Mouse (Mus musculus) lung, embryonic 14.5 days (tissue): Measurements from ENCODE around the gene Lhx8. TPM values are rescaled to one million over a fixed set of nuclear protein-coding genes. Genes with fewer than 3 reads are reported as not detected.

Experiments used
- ATAC-seq: fragments of 200-750 bp; cut with Nextera tagmentation; 2 replicates; pipeline ENCODE4 v1.8.0; 2017; ENCODE audit warnings: mild to moderate bottlenecking, moderate TSS enrichment, moderate library complexity; ENCODE audit not compliant: insufficient read depth
- DNase-seq: peaks from one replicate; pipeline ENCODE4 v3.0.0-alpha.2; 2015
- H3K27ac ChIP-seq: fragments of 300-500 bp; sonication (generic); 2 replicates; pipeline ENCODE4 v1.5.1; 2014; ENCODE audit warnings: low read depth, mild to moderate bottlenecking, moderate library complexity
- H3K27me3 ChIP-seq: fragments of 300-500 bp; sonication (generic); 2 replicates; pipeline ENCODE4 v1.6.1; 2014; ENCODE audit warnings: low read length, control low read depth; ENCODE audit not compliant: insufficient read depth
- H3K36me3 ChIP-seq: fragments of 300-500 bp; sonication (generic); 2 replicates; pipeline ENCODE4 v1.6.1; 2014; ENCODE audit warnings: control low read depth; ENCODE audit not compliant: insufficient read depth
- H3K4me1 ChIP-seq: fragments of 300-500 bp; sonication (generic); 2 replicates; pipeline ENCODE4 v1.6.1; 2014; ENCODE audit warnings: antibody characterized with exemption, control low read depth; ENCODE audit not compliant: insufficient read depth
- H3K4me2 ChIP-seq: fragments of 300-500 bp; sonication (generic); 2 replicates; pipeline ENCODE4 v1.6.1; 2014; ENCODE audit warnings: mild to moderate bottlenecking
- H3K4me3 ChIP-seq: fragments of 300-500 bp; sonication (generic); 2 replicates; pipeline ENCODE4 v1.5.1; 2014; ENCODE audit warnings: low read depth, low read length
- H3K9ac ChIP-seq: fragments of 300-500 bp; sonication (generic); 2 replicates; pipeline ENCODE4 v1.6.1; 2014
- H3K9me3 ChIP-seq: fragments of 300-500 bp; sonication (generic); 2 replicates; pipeline ENCODE4 v1.6.1; 2016; ENCODE audit warnings: low read depth, low read length, control low read depth
- CTCF ChIP-seq: IDR thresholded peaks from 2 replicates; pipeline ENCODE4 v1.5.1; 2016; ENCODE audit warnings: antibody characterized with exemption, low read depth
- WGBS: fragments of 180-500 bp; shearing (Covaris S2); extraction: QIAGEN DNeasy Blood & Tissue Kit; methylation state at CpG from one replicate; pipeline ENCODE4 v1.1.7; 2014; 5-methylcytosine and 5-hydroxymethylcytosine counted together
- polyA plus RNA-seq: library from polyadenylated mRNA; unstranded; fragments of >200 nt; fragmentation: Nextera tagmentation; extraction: Ambion mirVana; gene quantifications from 2 replicates; pipeline ENCODE4 v1.2.1, GENCODE M21; 2014

Gene Lhx8
- polyA plus RNA-seq, 1 experiment from 2014 or later: not detected

GRCm38 (mm10) chr3:154340294-154340914 is 9.9 kb upstream of the Lhx8 start:
- no peaks in the 10 kb centered on the region for H3K9me3 ChIP-seq
- DNase-seq (peak; percentile 74), ATAC-seq (peak; percentile 57; the same call in 1 of the 2 replicates)
- no peak overlapping the region for H3K4me3 ChIP-seq
- WGBS: 30% methylated on average over 13 of the region's 13 CpGs
- H3K4me2 ChIP-seq: no peak overlapping the region
- no peaks in the 10 kb centered on the region for H3K36me3 ChIP-seq
- H3K27me3 ChIP-seq: peaks cover 23% of the 10 kb centered on the region
- H3K4me1 ChIP-seq: no peaks in the 10 kb centered on the region
- no peak for TF ChIP-seq CTCF
- no peak overlapping the region for H3K9ac ChIP-seq
- no peak overlapping the region for H3K27ac ChIP-seq

GRCm38 (mm10) chr3:154339649-154340260 is 9.3 kb upstream of the Lhx8 start:
- Histone ChIP-seq H3K27me3 (peaks cover 29% of the 10 kb centered on the region), H3K9me3 (no peaks in the 10 kb centered on the region), H3K36me3 (no peaks in the 10 kb centered on the region), H3K4me3 (no peak overlapping the region), H3K4me1 (no peaks in the 10 kb centered on the region), H3K9ac (no peak overlapping the region), H3K27ac (no peak overlapping the region), H3K4me2 (no peak overlapping the region)
- no peak for ATAC-seq
- WGBS: 80% methylated on average over 17 of the region's 17 CpGs
- no peak for TF ChIP-seq CTCF
- no peak for DNase-seq

- no peak for TF ChIP-seq CTCF
- Histone ChIP-seq H3K4me2 (no peak overlapping the region), H3K9me3 (no peaks in the 10 kb centered on the region), H3K27ac (no peak overlapping the region), H3K27me3 (peaks cover 74% of the 10 kb centered on the region), H3K9ac (no peak overlapping the region), H3K4me1 (no peaks in the 10 kb centered on the region), H3K4me3 (no peak overlapping the region), H3K36me3 (no peaks in the 10 kb centered on the region)
- WGBS: 4% methylated on average over 10 of the region's 10 CpGs
- ATAC-seq: no peak
- no peak for DNase-seq
Observed at GRCm38 (mm10) chr3:154334806-154335205, 4.3 kb upstream of the Lhx8 start.

GRCm38 (mm10) chr3:154333401-154333999 is 3.0 kb upstream of the Lhx8 start:
- DNase-seq: peak; percentile 51
- Histone ChIP-seq H3K4me3 (no peak overlapping the region), H3K4me1 (no peaks in the 10 kb centered on the region), H3K27ac (no peak overlapping the region), H3K9ac (no peak overlapping the region), H3K4me2 (no peak overlapping the region), H3K27me3 (peaks cover 87% of the 10 kb centered on the region), H3K36me3 (no peaks in the 10 kb centered on the region), H3K9me3 (no peaks in the 10 kb centered on the region)
- ATAC-seq: no peak
- no peak for TF ChIP-seq CTCF
- 3% methylated on average over 16 of the region's 16 CpGs for WGBS

GRCm38 (mm10) chr3:154332941-154333340 is 2.5 kb upstream of the Lhx8 start:
- H3K4me3 ChIP-seq: no peak overlapping the region

GRCm38 (mm10) chr3:154332213-154332530 is 1.7 kb upstream of the Lhx8 start:
- H3K27ac ChIP-seq: no peak overlapping the region
- 1% methylated on average over 20 of the region's 20 CpGs for WGBS
- H3K27me3 ChIP-seq: peaks cover 92% of the 10 kb centered on the region
- H3K9ac ChIP-seq: no peak overlapping the region
- DNase-seq (peak; percentile 58), ATAC-seq (peak; percentile 26; the same call in 1 of the 2 replicates)
- H3K4me1 ChIP-seq: no peaks in the 10 kb centered on the region
- no peaks in the 10 kb centered on the region for H3K9me3 ChIP-seq
- H3K4me3 ChIP-seq: peak overlapping the region; percentile 17
- H3K36me3 ChIP-seq: no peaks in the 10 kb centered on the region
- H3K4me2 ChIP-seq: peak overlapping the region; percentile 44
- TF ChIP-seq CTCF: no peak

More at GRCm38 (mm10) chr3:154332941-154333340, 2.5 kb upstream of the Lhx8 start:
- H3K27me3 ChIP-seq: peaks cover 92% of the 10 kb centered on the region
- ATAC-seq: no peak
- DNase-seq: peak; percentile 20
- no peak overlapping the region for H3K9ac ChIP-seq
- TF ChIP-seq CTCF: no peak
- H3K9me3 ChIP-seq: no peaks in the 10 kb centered on the region
- H3K4me2 ChIP-seq: no peak overlapping the region
- no peaks in the 10 kb centered on the region for H3K36me3 ChIP-seq
- WGBS: 3% methylated on average over 15 of the region's 15 CpGs
- no peak overlapping the region for H3K27ac ChIP-seq
- no peaks in the 10 kb centered on the region for H3K4me1 ChIP-seq

- no peak for ATAC-seq
- no peak for TF ChIP-seq CTCF
- H3K4me1 ChIP-seq: no peaks in the 10 kb centered on the region
- under 1% methylated on average over 21 of the region's 21 CpGs for WGBS
- DNase-seq: peak; percentile 54
- no peaks in the 10 kb centered on the region for H3K36me3 ChIP-seq
- no peaks in the 10 kb centered on the region for H3K9me3 ChIP-seq
- no peak overlapping the region for H3K27ac ChIP-seq
- H3K27me3 ChIP-seq: peaks cover 94% of the 10 kb centered on the region
- H3K9ac ChIP-seq: no peak overlapping the region
- H3K4me2 ChIP-seq: peak overlapping the region; percentile 44
- peak overlapping the region; percentile 17 for H3K4me3 ChIP-seq
Observed at GRCm38 (mm10) chr3:154331506-154332212, 1.2 kb upstream of the Lhx8 start.
